Mouse (Mus musculus) hematopoietic stem cell, adult 5-6 weeks (primary cell): ENCODE measurements at regions not wholly inside any gene's neighbourhood (a gene's known extent, or its start where the extent isn't known, plus 50 kb on each side); places are given as distances from the start of the nearest gene placed in this dataset.

Experiments used
- ATAC-seq, 2 experiments: fragments of 125-278 bp in 1 of 2; replicated peaks in 1 of 2; 2 replicates each; pipeline ENCODE4 v1.8.0; 2016 to 2017; ENCODE audit warnings: inconsistent platforms in 2 of 2, mild to moderate bottlenecking in 2 of 2, moderate number of reproducible peaks in 2 of 2, low read depth in 1 of 2, moderate TSS enrichment in 1 of 2; ENCODE audit not compliant: low FRiP score in 2 of 2, poor library complexity in 2 of 2, severe bottlenecking in 2 of 2, insufficient read depth in 1 of 2, low TSS enrichment in 1 of 2

DNA sequence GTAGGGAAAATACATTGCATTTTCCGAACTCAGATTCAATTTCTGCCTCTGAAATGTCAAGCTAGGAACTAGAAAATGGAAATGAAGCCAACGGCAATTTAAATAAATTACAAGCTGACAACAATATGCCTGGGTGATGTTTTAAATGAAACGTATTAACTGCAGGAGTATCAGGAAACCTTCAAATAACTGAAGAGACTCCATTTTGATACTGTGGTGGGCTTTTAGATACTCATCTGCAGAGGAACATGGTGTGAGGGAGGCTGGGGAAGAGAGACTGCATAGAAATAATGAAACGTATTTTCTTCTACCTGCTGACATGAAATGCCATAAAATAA, 357.4 kb upstream of the Sash1 start:
- no peak for ATAC-seq

DNA sequence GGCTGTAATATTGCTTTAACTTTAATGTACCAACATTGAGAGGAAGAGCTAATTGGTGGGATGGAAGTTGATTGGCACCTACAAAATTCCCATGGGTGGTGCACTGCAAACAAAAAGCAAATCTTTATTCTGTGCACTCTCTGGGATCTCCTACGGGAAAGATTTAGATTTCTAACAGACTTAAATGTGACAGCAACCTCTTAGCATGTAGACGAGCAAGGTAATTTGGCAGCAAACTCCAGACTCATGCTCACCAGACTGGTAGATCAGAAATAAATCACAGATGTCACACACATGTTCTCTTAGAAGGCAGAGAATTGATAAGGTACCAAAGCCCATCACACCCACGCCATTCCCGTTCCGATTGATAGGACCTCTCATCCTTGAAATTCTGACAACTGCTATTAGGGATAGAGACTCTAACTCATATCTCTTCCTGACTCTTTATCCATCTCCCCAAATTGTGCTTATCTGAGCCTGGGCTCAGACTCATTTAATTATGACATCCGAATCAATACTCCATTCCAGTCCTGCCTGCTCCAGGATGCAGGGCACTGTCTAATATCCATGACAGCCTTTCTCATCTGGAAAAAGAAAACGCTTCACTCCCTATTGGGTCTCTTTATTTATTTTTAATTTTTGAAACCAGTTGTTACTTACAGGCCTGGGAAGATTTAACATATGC, 356.9 kb upstream of the Sash1 start:
- no peak for ATAC-seq

DNA sequence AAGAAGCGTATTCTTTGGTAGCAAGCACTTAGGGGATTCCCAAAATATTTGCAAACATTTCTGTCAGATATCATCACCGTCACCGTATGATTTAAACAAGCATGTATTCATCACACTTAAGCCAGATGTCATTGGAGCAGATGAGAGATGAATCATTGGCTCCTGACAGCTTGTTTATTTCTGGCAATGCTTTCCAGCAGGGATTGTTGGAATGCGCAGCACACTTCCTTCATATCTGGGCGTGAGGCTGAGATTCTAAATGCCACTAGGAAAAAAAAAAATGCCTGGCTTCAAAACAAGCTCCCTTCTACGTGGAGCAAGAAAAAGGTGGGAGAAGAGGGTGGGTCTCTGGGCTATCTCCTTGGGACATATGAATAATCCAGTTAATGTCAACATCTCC, 354.1 kb upstream of the Sash1 start:
- no peak for ATAC-seq

DNA sequence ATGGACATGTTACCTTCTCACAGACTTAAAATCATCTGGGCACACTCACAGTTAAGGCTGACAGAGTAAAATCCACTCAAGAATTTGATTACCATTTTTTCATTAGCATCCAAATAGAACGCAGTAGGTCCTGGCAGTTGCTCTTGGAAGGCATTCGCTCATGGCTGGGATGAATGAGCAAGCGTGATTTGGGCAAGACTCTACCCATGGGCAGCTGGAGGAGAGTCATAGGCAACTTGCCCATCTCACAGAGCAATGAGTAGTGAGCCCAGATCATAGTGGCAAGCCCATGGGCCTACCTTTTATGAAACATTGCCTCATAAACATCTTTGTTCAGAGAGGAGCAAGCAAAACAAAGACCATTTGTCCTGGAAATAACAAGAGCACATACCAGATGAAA, 345.9 kb upstream of the Sash1 start:
- ATAC-seq, result no peak

DNA sequence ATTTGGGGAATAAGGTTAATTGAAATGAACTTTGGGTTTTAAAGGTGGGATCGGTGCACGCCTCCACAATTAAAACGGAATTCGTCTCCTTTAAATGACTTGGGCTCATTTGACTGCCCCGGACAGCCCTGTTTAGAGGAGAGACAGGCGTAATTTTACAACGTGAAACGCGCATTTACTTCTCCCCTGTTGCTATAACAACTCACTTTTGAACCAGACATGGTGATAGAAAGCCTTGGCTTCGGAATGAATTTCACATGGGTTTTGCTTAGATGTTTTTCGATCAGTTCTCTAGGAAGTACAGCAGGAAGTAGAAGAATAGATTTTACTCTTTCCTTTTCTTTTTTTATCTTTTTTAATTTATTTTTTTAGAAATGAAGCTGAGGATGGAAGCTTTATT, 343.2 kb upstream of the Sash1 start:
- ATAC-seq, result no peak

- ATAC-seq, result no peak
Observed at GRCm38 (mm10) chr10:9227361-9227760, 341.5 kb upstream of the Sash1 start.

- no peak for ATAC-seq
Observed at GRCm38 (mm10) chr10:9210646-9211045, 324.8 kb upstream of the Sash1 start.

DNA sequence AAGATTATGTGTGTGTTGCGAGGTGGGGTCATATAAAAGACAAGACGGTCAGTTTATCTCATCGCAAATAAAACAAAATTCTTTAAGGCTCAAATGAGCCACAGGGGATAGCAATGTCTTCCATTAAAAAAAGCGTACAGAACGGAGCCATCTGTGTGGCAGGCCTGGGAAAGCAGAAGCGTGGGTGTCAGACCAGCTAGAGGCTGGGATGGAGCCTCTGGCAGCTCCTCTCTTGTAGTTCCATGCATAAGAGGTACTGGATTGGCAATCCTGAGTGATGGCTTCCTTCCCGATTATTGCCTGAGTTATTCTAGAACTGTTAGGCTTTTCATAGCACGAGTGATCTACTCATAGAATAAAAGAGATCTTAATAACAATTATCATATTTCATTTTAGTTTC, 318.2 kb upstream of the Sash1 start:
- ATAC-seq, result no peak

DNA sequence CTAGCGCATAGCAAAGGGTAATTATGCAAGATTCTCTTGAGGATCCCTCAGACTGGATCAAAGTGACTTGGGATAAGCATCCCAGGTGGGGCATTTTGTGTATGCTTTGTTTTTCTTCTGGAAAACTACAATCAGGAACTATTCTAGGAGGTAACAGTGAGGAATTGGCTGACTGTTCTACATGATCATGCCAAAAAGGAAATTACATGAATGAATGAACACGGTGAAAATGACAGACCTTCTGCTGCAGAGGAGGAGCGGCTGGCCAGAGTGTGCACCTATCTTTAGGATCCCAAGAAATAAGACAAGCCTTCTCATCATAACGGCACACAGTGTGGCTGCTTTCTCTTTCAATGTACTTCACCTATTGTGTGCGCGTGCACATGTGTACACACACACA, 317.5 kb upstream of the Sash1 start:
- no peak for ATAC-seq

DNA sequence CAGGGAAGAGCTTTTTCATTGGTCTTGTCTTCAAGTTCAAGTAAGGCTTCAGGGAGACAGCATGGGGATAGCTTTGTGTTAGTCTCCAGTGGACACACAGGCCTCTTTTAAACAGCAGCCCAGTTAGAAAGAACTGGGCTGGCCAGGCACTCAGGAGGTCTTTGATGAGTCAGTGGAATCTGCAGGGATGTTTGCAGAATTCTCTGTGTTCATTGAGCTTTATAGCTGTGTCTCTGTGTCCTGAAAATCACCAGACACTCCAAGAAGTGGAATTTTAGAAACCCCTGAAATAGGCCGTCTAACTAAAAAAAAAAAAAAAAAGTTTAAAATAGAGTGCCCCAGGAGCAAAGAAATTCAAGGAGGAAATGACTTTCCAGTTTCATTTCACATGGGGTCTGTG, 317.1 kb upstream of the Sash1 start:
- ATAC-seq, result no peak

- ATAC-seq, result peak; percentile 71 to 75
Observed at GRCm38 (mm10) chr10:9174997-9175396, 289.1 kb upstream of the Sash1 start.

DNA sequence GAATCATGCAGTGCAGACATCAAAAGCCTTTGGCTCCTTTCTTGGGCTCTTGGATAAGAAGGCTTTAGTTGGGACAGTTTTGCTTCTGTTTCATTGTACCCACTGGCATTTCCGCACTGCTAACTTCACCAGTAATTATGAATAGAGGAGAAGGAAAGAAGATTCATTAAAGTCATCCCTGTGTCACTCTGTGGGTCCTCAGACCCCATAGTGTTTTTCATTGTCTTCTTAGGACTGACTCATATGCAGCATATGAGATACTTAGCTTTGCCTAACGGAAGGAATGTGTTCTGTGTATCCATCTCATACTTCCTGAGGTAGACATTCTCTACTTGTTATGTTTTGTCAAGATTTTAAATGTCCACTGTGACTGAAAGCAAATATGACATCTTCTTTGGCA, 287.6 kb upstream of the Sash1 start:
- no peak for ATAC-seq

DNA sequence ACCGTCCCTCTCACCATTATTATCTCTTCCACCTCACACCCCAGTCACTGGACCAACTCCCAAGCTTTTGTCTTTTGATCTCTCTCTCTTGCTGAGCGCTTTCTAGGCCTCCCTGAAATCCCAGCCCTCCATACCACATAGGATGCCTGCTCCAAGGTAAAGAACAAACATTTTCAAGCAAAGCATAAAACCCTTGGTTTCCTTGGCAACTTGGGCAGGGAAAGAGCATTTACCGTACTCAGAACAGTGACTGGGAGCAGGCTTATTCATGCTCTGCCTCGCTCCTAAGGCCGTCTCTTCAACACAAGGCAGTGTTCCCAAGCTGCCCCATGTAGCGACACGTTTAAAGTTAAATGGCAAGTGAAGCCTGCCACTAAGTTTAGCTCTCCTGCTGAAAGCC, 282.9 kb upstream of the Sash1 start:
- no peak for ATAC-seq

DNA sequence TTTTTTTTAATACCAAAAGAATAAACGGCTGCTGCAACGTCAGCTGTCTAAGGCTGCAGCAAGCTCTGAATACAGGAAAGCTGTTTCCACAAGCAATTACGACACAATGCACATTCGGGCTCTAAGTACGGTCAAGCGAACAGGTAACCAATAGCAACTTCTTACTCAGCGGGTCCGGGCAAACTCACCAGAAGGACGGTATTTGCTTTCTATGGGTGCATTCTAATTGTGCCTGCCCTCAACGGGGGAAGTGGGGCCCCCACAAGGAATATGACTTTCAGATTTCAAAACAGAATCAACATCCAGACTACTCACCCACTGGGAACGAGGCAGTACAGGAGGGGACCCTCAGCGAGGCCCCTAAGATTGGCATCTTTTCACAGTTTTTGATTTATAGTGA, 280.1 kb upstream of the Sash1 start:
- no peak for ATAC-seq

DNA sequence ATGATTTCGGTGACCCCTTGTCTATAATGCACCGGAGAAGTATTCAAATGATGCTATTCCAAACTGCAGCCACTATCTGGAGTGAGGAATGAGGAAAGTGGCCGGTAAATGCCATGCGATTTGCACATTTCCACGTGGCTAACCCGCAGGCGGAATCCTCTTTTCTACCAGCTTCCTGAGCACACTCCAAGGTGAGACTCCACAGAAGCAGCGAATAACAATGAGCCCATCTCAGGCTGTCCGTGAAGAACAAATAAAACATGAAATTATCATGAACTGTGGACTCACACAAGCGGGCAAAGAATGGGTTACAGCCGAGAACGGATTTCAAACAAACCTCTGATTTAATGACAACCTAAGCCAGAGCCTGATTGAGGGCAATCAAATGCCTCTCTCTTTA, 279.7 kb upstream of the Sash1 start:
- no peak for ATAC-seq

GRCm38 (mm10) chr10:9164333-9164732, 278.5 kb upstream of the Sash1 start:
- ATAC-seq, result no peak

DNA sequence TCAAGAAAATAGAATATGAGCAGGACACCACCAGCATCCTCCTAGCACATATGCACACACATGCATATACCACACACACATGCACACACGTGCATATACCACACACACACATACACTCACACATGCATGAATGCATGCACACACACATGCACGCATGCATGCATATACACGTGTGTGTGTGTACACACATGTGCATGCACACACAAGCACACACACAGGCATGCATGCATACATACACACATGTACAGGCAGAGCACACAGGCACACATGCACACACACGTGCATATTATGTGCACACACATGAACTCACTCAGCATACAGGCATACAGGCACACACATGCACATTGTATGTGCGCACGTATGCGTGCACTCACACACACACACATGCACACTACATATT, 275.7 kb upstream of the Sash1 start:
- ATAC-seq, result no peak

DNA sequence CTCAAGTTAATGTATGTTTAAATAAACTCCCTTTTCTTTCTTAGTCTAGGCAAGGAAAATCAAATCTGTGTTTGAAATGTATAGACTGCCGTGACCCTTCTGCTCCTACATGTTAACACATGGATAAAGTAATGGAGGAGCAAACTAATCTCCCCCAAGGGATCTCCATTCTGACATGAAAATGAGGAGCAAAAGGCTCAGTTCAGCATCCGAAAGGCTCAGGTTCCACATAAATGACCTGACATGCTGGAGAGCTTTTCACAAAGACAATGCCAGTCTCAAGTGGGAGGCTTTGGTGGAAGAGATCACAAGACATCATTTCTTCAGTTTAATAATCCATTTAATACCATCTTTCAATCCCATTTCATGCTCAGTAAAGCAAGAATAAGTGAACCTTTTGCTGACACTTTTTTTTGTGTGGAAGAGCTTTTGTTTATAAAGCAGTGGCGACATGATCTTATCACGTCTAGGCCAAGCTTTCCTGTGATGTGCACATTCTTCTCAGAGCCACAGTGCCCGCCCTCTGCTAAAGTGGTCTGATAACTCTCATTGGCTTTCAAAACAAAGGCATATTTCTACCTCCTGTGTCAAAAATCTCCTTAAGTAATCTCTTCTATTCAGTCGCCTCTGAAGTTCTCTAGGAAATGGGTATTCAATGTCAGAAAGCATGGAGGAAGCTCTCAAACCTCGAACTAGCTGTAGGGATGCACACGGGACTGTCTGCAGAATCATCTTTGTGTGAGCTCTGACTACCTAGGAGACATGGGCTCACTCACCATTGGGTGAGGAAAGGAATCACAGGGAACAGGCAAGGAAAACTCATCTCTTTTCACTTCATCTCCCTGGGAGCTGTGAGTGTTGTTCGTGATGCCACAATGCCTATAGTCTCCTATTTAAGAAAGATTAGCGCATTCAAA, 271.7 kb upstream of the Sash1 start:
- ATAC-seq, result no peak

DNA sequence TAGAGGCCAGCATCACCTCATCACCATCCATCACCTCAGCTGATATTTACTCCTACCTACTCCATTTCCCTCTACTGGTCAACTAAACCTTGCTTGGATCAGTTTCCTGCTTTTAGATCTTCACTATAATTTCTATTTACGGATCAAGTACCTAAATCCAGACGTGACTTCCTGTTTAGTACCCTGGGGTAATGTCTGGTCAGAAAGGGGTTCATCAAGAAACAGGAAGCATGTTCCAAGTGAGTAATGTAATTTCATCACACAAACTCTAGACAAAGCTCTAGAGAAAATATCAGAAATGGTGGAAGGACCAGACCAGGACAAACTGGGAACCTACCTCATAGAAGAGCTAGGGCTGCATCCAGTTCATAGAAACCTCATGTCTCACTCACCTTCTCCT, 250.2 kb upstream of the Sash1 start:
- ATAC-seq, result no peak; a peak in 1 of 4 replicates
